Mouse (Mus musculus): ENCODE measurements around the gene Sp9. TPM values are rescaled to one million over a fixed set of nuclear protein-coding genes. Genes with fewer than 3 reads are reported as not detected.
A peak's percentile ranks its signal among the peaks of the same experiment; 100 is the strongest.

The Sp9 gene
- polyA plus RNA-seq, 1 experiment from 2014 or later, result 0.04 TPM

- Histone ChIP-seq H3K4me1 (ENCODE audit: control insufficient read depth, insufficient read depth, low read length) (peaks cover 16% of the 10 kb centered on the region; the same call in 1 of the 2 replicates), H3K4me3 (ENCODE audit: low read depth, low read length) (no peak overlapping the region), H3K27me3 (ENCODE audit: control insufficient read depth, insufficient read depth, low read length) (peaks cover 82% of the 10 kb centered on the region), H3K27ac (ENCODE audit: low read depth, low read length) (no peak overlapping the region), H3K36me3 (ENCODE audit: control insufficient read depth, insufficient read depth, low read length) (no peaks in the 10 kb centered on the region), H3K9me3 (replicated peaks; ENCODE audit: control insufficient read depth, low read length) (no peaks in the 10 kb centered on the region), H3K4me2 (no peak overlapping the region), H3K9ac (ENCODE audit: low read depth, low read length) (no peak overlapping the region)
- ATAC-seq (replicated peaks; ENCODE audit: insufficient number of reproducible peaks, low FRiP score, low TSS enrichment), result no peak
- 23% methylated on average over 1 of the region's 1 CpGs for WGBS (ENCODE audit: insufficient replicate concordance)
Measured at GRCm38 (mm10) chr2:73266623-73267022, 5.1 kb upstream of the Sp9 start.

GRCm38 (mm10) chr2:73267231-73267630 is 4.5 kb upstream of the Sp9 start:
- Histone ChIP-seq H3K4me2 (no peak overlapping the region), H3K4me1 (ENCODE audit: control insufficient read depth, insufficient read depth, low read length) (peaks cover 19% of the 10 kb centered on the region; the same call in 1 of the 2 replicates), H3K36me3 (ENCODE audit: control insufficient read depth, insufficient read depth, low read length) (no peaks in the 10 kb centered on the region), H3K9ac (ENCODE audit: low read depth, low read length) (no peak overlapping the region), H3K9me3 (replicated peaks; ENCODE audit: control insufficient read depth, low read length) (no peaks in the 10 kb centered on the region), H3K27ac (ENCODE audit: low read depth, low read length) (no peak overlapping the region), H3K27me3 (ENCODE audit: control insufficient read depth, insufficient read depth, low read length) (peaks cover 86% of the 10 kb centered on the region), H3K4me3 (ENCODE audit: low read depth, low read length) (no peak overlapping the region)
- ATAC-seq (replicated peaks; ENCODE audit: insufficient number of reproducible peaks, low FRiP score, low TSS enrichment), result no peak
- 29% methylated on average over 3 of the region's 3 CpGs for WGBS (ENCODE audit: insufficient replicate concordance)

- Histone ChIP-seq H3K27me3 (ENCODE audit: control insufficient read depth, insufficient read depth, low read length) (peaks cover 86% of the 10 kb centered on the region), H3K9ac (ENCODE audit: low read depth, low read length) (no peak overlapping the region), H3K36me3 (ENCODE audit: control insufficient read depth, insufficient read depth, low read length) (no peaks in the 10 kb centered on the region), H3K27ac (ENCODE audit: low read depth, low read length) (no peak overlapping the region), H3K9me3 (replicated peaks; ENCODE audit: control insufficient read depth, low read length) (no peaks in the 10 kb centered on the region), H3K4me2 (no peak overlapping the region), H3K4me3 (ENCODE audit: low read depth, low read length) (no peak overlapping the region), H3K4me1 (ENCODE audit: control insufficient read depth, insufficient read depth, low read length) (peaks cover 23% of the 10 kb centered on the region; the same call in 1 of the 2 replicates)
- WGBS (ENCODE audit: insufficient replicate concordance), result 5% methylated on average over 4 of the region's 4 CpGs
- no peak for ATAC-seq (replicated peaks; ENCODE audit: insufficient number of reproducible peaks, low FRiP score, low TSS enrichment)
Measured at GRCm38 (mm10) chr2:73267818-73268217, 3.9 kb upstream of the Sp9 start.

GRCm38 (mm10) chr2:73268281-73268680 is 3.4 kb upstream of the Sp9 start:
- Histone ChIP-seq H3K9ac (ENCODE audit: low read depth, low read length) (no peak overlapping the region), H3K9me3 (replicated peaks; ENCODE audit: control insufficient read depth, low read length) (no peaks in the 10 kb centered on the region), H3K36me3 (ENCODE audit: control insufficient read depth, insufficient read depth, low read length) (no peaks in the 10 kb centered on the region), H3K4me1 (ENCODE audit: control insufficient read depth, insufficient read depth, low read length) (peaks cover 25% of the 10 kb centered on the region), H3K27me3 (ENCODE audit: control insufficient read depth, insufficient read depth, low read length) (peaks cover 87% of the 10 kb centered on the region), H3K4me3 (ENCODE audit: low read depth, low read length) (no peak overlapping the region), H3K27ac (ENCODE audit: low read depth, low read length) (no peak overlapping the region), H3K4me2 (no peak overlapping the region)
- no peak for ATAC-seq (replicated peaks; ENCODE audit: insufficient number of reproducible peaks, low FRiP score, low TSS enrichment)
- WGBS (ENCODE audit: insufficient replicate concordance), result 2% methylated on average over 12 of the region's 12 CpGs

- Histone ChIP-seq H3K4me1 (ENCODE audit: control insufficient read depth, insufficient read depth, low read length) (peaks cover 27% of the 10 kb centered on the region), H3K27ac (ENCODE audit: low read depth, low read length) (no peak overlapping the region), H3K9me3 (replicated peaks; ENCODE audit: control insufficient read depth, low read length) (no peaks in the 10 kb centered on the region), H3K9ac (ENCODE audit: low read depth, low read length) (no peak overlapping the region), H3K4me2 (no peak overlapping the region), H3K4me3 (ENCODE audit: low read depth, low read length) (no peak overlapping the region), H3K36me3 (ENCODE audit: control insufficient read depth, insufficient read depth, low read length) (no peaks in the 10 kb centered on the region), H3K27me3 (ENCODE audit: control insufficient read depth, insufficient read depth, low read length) (peaks cover 88% of the 10 kb centered on the region)
- ATAC-seq (replicated peaks; ENCODE audit: insufficient number of reproducible peaks, low FRiP score, low TSS enrichment), result no peak
- 9% methylated on average over 8 of the region's 8 CpGs for WGBS (ENCODE audit: insufficient replicate concordance)
Measured at GRCm38 (mm10) chr2:73268836-73269395, 2.8 kb upstream of the Sp9 start.

GRCm38 (mm10) chr2:73269666-73270065 is 2.1 kb upstream of the Sp9 start:
- H3K4me2 ChIP-seq, result no peak overlapping the region
- no peak overlapping the region for H3K9ac ChIP-seq (ENCODE audit: low read depth, low read length)
- no peaks in the 10 kb centered on the region for H3K36me3 ChIP-seq (ENCODE audit: control insufficient read depth, insufficient read depth, low read length)
- H3K27me3 ChIP-seq (ENCODE audit: control insufficient read depth, insufficient read depth, low read length), result peaks cover 88% of the 10 kb centered on the region
- no peak overlapping the region for H3K27ac ChIP-seq (ENCODE audit: low read depth, low read length)
- H3K9me3 ChIP-seq (replicated peaks; ENCODE audit: control insufficient read depth, low read length), result no peaks in the 10 kb centered on the region
- WGBS (ENCODE audit: insufficient replicate concordance), result under 1% methylated on average over 17 of the region's 17 CpGs
- no peak for ATAC-seq (replicated peaks; ENCODE audit: insufficient number of reproducible peaks, low FRiP score, low TSS enrichment)
- peaks cover 27% of the 10 kb centered on the region for H3K4me1 ChIP-seq (ENCODE audit: control insufficient read depth, insufficient read depth, low read length)
- H3K4me3 ChIP-seq (ENCODE audit: low read depth, low read length), result no peak overlapping the region

GRCm38 (mm10) chr2:73270071-73270592 is 1.6 kb upstream of the Sp9 start:
- Histone ChIP-seq H3K27me3 (ENCODE audit: control insufficient read depth, insufficient read depth, low read length) (peaks cover 84% of the 10 kb centered on the region), H3K27ac (ENCODE audit: low read depth, low read length) (no peak overlapping the region), H3K4me1 (ENCODE audit: control insufficient read depth, insufficient read depth, low read length) (peaks cover 26% of the 10 kb centered on the region), H3K4me3 (ENCODE audit: low read depth, low read length) (no peak overlapping the region), H3K9me3 (replicated peaks; ENCODE audit: control insufficient read depth, low read length) (no peaks in the 10 kb centered on the region), H3K9ac (ENCODE audit: low read depth, low read length) (no peak overlapping the region), H3K36me3 (ENCODE audit: control insufficient read depth, insufficient read depth, low read length) (no peaks in the 10 kb centered on the region), H3K4me2 (peak overlapping the region; percentile 28; the same call in 1 of the 2 replicates)
- WGBS (ENCODE audit: insufficient replicate concordance), result 2% methylated on average over 14 of the region's 14 CpGs
- ATAC-seq (replicated peaks; ENCODE audit: insufficient number of reproducible peaks, low FRiP score, low TSS enrichment), result no peak

GRCm38 (mm10) chr2:73270593-73271458 is 899 bp upstream of the Sp9 start:
- H3K4me1 ChIP-seq (ENCODE audit: control insufficient read depth, insufficient read depth, low read length), result peaks cover 26% of the 10 kb centered on the region
- H3K9ac ChIP-seq (ENCODE audit: low read depth, low read length), result no peak overlapping the region
- H3K4me2 ChIP-seq, result peak overlapping the region; percentile 28
- H3K27me3 ChIP-seq (ENCODE audit: control insufficient read depth, insufficient read depth, low read length), result peaks cover 78% of the 10 kb centered on the region
- H3K36me3 ChIP-seq (ENCODE audit: control insufficient read depth, insufficient read depth, low read length), result no peaks in the 10 kb centered on the region
- ATAC-seq (replicated peaks; ENCODE audit: insufficient number of reproducible peaks, low FRiP score, low TSS enrichment), result no peak
- H3K27ac ChIP-seq (ENCODE audit: low read depth, low read length), result no peak overlapping the region
- no peaks in the 10 kb centered on the region for H3K9me3 ChIP-seq (replicated peaks; ENCODE audit: control insufficient read depth, low read length)
- peak overlapping the region; percentile 48 for H3K4me3 ChIP-seq (ENCODE audit: low read depth, low read length)
- WGBS (ENCODE audit: insufficient replicate concordance), result 1% methylated on average over 38 of the region's 38 CpGs

All from heart, embryonic 11.5 days (tissue).